Mouse (Mus musculus) frontal cortex, postnatal 14 days (tissue): ENCODE measurements around the gene Gpr183.
A peak's percentile ranks its signal among the peaks of the same experiment; 100 is the strongest.

Experiments
- DNase-seq, 2 experiments: peaks; one replicate each; pipeline ENCODE4 v3.0.0; 2022; ENCODE audit warnings: low spot score in 2 of 2

The Gpr183 gene

GRCm38 (mm10) chr14:121931594-121931993, 33.4 kb downstream of the Gpr183 start:
- DNase-seq, result no peak

- no peak for DNase-seq
Observed at GRCm38 (mm10) chr14:121930731-121931383, 34.1 kb downstream of the Gpr183 start.

- DNase-seq, result no peak
Observed at GRCm38 (mm10) chr14:121929243-121929951, 35.6 kb downstream of the Gpr183 start.

GRCm38 (mm10) chr14:121928375-121929137, 36.4 kb downstream of the Gpr183 start:
- peak in 1 of 2 experiments; percentile 26 for DNase-seq

GRCm38 (mm10) chr14:121927451-121927850, 37.5 kb downstream of the Gpr183 start:
- DNase-seq, result no peak

GRCm38 (mm10) chr14:121926901-121927300, 38.1 kb downstream of the Gpr183 start:
- DNase-seq, result no peak

- no peak for DNase-seq
Observed at GRCm38 (mm10) chr14:121924876-121925275, 40.1 kb downstream of the Gpr183 start.

GRCm38 (mm10) chr14:121922731-121923130, 42.3 kb downstream of the Gpr183 start:
- DNase-seq, result no peak

GRCm38 (mm10) chr14:121922016-121922415, 43.0 kb downstream of the Gpr183 start:
- DNase-seq, result no peak

- DNase-seq, result no peak
Observed at GRCm38 (mm10) chr14:121920511-121921124, 44.4 kb downstream of the Gpr183 start.

GRCm38 (mm10) chr14:121919752-121920151, 45.2 kb downstream of the Gpr183 start:
- no peak for DNase-seq

GRCm38 (mm10) chr14:121918266-121918665, 46.7 kb downstream of the Gpr183 start:
- no peak for DNase-seq

- DNase-seq, result no peak
Observed at GRCm38 (mm10) chr14:121916311-121917094, 48.5 kb downstream of the Gpr183 start.

GRCm38 (mm10) chr14:121915621-121916020, 49.4 kb downstream of the Gpr183 start, which contains the start of gene Gpr18:
TSS of gene Gpr18 (minus strand) at chr14:121915781.
- DNase-seq, result no peak

GRCm38 (mm10) chr14:121915143-121915542, 49.9 kb downstream of the Gpr183 start:
- no peak for DNase-seq

- DNase-seq, result no peak
Observed at GRCm38 (mm10) chr14:121912501-121912900, 52.5 kb downstream of the Gpr183 start.

- no peak for DNase-seq
Observed at GRCm38 (mm10) chr14:121909868-121910267, 55.1 kb downstream of the Gpr183 start.

GRCm38 (mm10) chr14:121906992-121907681, 57.9 kb downstream of the Gpr183 start:
- no peak for DNase-seq

GRCm38 (mm10) chr14:121906341-121906991, 58.5 kb downstream of the Gpr183 start:
- DNase-seq, result no peak

GRCm38 (mm10) chr14:121904754-121905153, 60.2 kb downstream of the Gpr183 start:
- no peak for DNase-seq
